9 mouse cellular contexts compared by ENCODE assay signal in genomic region chr6:53954106-53954505, GRCm38 (mm10). TPM values are rescaled to one million over a fixed set of nuclear protein-coding genes. Genes with fewer than 3 reads are reported as not detected.
DNase-seq lines count a peak whose midpoint lies in the region; ATAC-seq and TF ChIP-seq lines count a peak whose summit lies in the region.
"Had no signal": no experiment of that assay in that cellular context is flagged by ENCODE, and none has a peak within 500 bp of the region (broad histone marks: within the 10 kb centered on the region; RNA-seq: fewer than 3 reads in every experiment).

No protein-coding gene starts in this region.

- H3K9ac ChIP-seq in embryonic facial prominence, embryonic 14.5 days (ENCODE audit: low read depth, low read length) = no peak overlapping the region
- H3K9ac ChIP-seq in forebrain, embryonic 12.5 days = no peak overlapping the region

- DNase-seq in 416B (ENCODE audit: low read depth) = peak; percentile 14
- DNase-seq in ES-CJ7 (ENCODE audit: low read depth, low spot score) = peak; percentile 27
- DNase-seq in embryonic facial prominence, embryonic 14.5 days (ENCODE audit: low spot score) = peak; percentile 87
- peak; percentile 82 for DNase-seq in kidney, adult 2 months
- DNase-seq in left cerebral cortex, postnatal 14 days (ENCODE audit: low spot score in 2 of 2) = peak; percentile 61 to 65
- DNase-seq in right cerebral cortex, postnatal 10 days (ENCODE audit: low spot score in 2 of 2) = peak; percentile 67 to 72
- DNase-seq in natural killer cell, adult 2 months (ENCODE audit: low spot score in 2 of 2) = no peak

- H3K36me3 ChIP-seq in embryonic facial prominence, embryonic 14.5 days (ENCODE audit: control insufficient read depth, insufficient read depth, low read length) = no peaks in the 10 kb centered on the region
- H3K36me3 ChIP-seq in kidney, adult 2 months (ENCODE audit: control insufficient read depth, insufficient read depth, low read length) = no peaks in the 10 kb centered on the region
- no peaks in the 10 kb centered on the region for H3K36me3 ChIP-seq in forebrain, embryonic 12.5 days (replicated peaks)

- no peak overlapping the region for H3K27ac ChIP-seq in embryonic facial prominence, embryonic 14.5 days (replicated peaks; ENCODE audit: low read depth, low read length)
- no peak overlapping the region for H3K27ac ChIP-seq in kidney, adult 2 months (ENCODE audit: insufficient read depth, low read depth, low read length)
- H3K27ac ChIP-seq in forebrain, embryonic 12.5 days = no peak overlapping the region

- TF ChIP-seq CTCF in kidney, adult 2 months (conservative IDR thresholded peaks at IDR 0.05; ENCODE audit: insufficient read depth, insufficient read length, low read depth, low read length) = peak; percentile 65

- H3K9me3 ChIP-seq in embryonic facial prominence, embryonic 14.5 days (ENCODE audit: control insufficient read depth, low read length) = no peaks in the 10 kb centered on the region
- no peaks in the 10 kb centered on the region for H3K9me3 ChIP-seq in forebrain, embryonic 12.5 days

- peak; percentile 72 for ATAC-seq in embryonic facial prominence, embryonic 14.5 days (ENCODE audit: low read depth)
- no peak for ATAC-seq in forebrain, embryonic 12.5 days (ENCODE audit: low FRiP score)

- TF ChIP-seq POLR2A in kidney, adult 2 months (IDR thresholded peaks at IDR 0.05; ENCODE audit: low read depth, low read length) = no peak

- peaks cover 26% of the 10 kb centered on the region for H3K4me1 ChIP-seq in embryonic facial prominence, embryonic 14.5 days (ENCODE audit: control insufficient read depth, insufficient read depth, low read length)
- peaks cover 9% of the 10 kb centered on the region; the same call in 1 of the 2 replicates for H3K4me1 ChIP-seq in kidney, adult 2 months (ENCODE audit: control insufficient read depth, insufficient read depth, low read length)
- H3K4me1 ChIP-seq in forebrain, embryonic 12.5 days = peaks cover 12% of the 10 kb centered on the region

- H3K4me3 ChIP-seq in embryonic facial prominence, embryonic 14.5 days (ENCODE audit: low read depth, low read length) = no peak overlapping the region
- no peak overlapping the region for H3K4me3 ChIP-seq in kidney, adult 2 months (ENCODE audit: insufficient read depth, low read depth, low read length)
- H3K4me3 ChIP-seq in forebrain, embryonic 12.5 days (replicated peaks) = no peak overlapping the region

- H3K4me2 ChIP-seq in embryonic facial prominence, embryonic 14.5 days (ENCODE audit: low read depth, low read length) = no peak overlapping the region
- H3K4me2 ChIP-seq in forebrain, embryonic 12.5 days = no peak overlapping the region

- intact Hi-C loops in left cerebral cortex, postnatal 14 days (cut with DNase I) = loop anchor here (1.0 kb wide), 1 partner anchor 135 kb away; no protein-coding TSS in a partner anchor

- H3K27me3 ChIP-seq in embryonic facial prominence, embryonic 14.5 days (replicated peaks; ENCODE audit: control insufficient read depth, insufficient read depth, low read length) = no peaks in the 10 kb centered on the region
- H3K27me3 ChIP-seq in kidney, adult 2 months (replicated peaks; ENCODE audit: control insufficient read depth, insufficient read depth, low read length) = no peaks in the 10 kb centered on the region
- H3K27me3 ChIP-seq in forebrain, embryonic 12.5 days = 0 out of 2 replicates have a peak, but pooled peaks cover 3% of the 10 kb centered on the region

- 26% methylated on average over 5 of the region's 5 CpGs for WGBS in embryonic facial prominence, embryonic 14.5 days
- WGBS in kidney, adult 2 months = 19% methylated on average over 5 of the region's 5 CpGs
- 55% methylated on average over 5 of the region's 5 CpGs for WGBS in forebrain, embryonic 12.5 days

RNA-seq across cellular contexts. Expression of gene Cpvl, which starts 24.4 kb away (rescaled TPM):
- polyA plus RNA-seq in embryonic facial prominence, embryonic 14.5 days (2014; fragmentation: Nextera tagmentation; extraction: Ambion mirVana) = not detected in 2 replicates
- 0.10 and 0.19 TPM in 2 replicates for polyA plus RNA-seq in kidney, adult 2 months (2012; rRNA removed)
- not detected for total RNA-seq in left cerebral cortex, postnatal 14 days (2021)
- polyA plus RNA-seq in forebrain, embryonic 12.5 days (2016; fragmentation: Nextera tagmentation; extraction: Ambion mirVana) = not detected in 2 replicates
- total RNA-seq: neutrophil, adult 5-6 weeks had no signal

Comparison
In these comparisons a context has a peak if more than half of its experiments do, and no peak if none do; other contexts are left out.
1. DNase-seq: peak in 416B (single experiment), ES-CJ7 (single experiment), embryonic facial prominence, embryonic 14.5 days (single experiment), kidney, adult 2 months (single experiment), left cerebral cortex, postnatal 14 days (2 of 2) and right cerebral cortex, postnatal 10 days (2 of 2); none in natural killer cell, adult 2 months (0 of 2).